Mouse (Mus musculus): ENCODE measurements around the gene Cers6.
A peak's percentile ranks its signal among the peaks of the same experiment; 100 is the strongest.

Gene Cers6

GRCm38 (mm10) chr2:69015822-69016221 lies 154.6 kb downstream of the Cers6 start:
- no peak for DNase-seq (ENCODE audit: low spot score in 2 of 2)

DNA sequence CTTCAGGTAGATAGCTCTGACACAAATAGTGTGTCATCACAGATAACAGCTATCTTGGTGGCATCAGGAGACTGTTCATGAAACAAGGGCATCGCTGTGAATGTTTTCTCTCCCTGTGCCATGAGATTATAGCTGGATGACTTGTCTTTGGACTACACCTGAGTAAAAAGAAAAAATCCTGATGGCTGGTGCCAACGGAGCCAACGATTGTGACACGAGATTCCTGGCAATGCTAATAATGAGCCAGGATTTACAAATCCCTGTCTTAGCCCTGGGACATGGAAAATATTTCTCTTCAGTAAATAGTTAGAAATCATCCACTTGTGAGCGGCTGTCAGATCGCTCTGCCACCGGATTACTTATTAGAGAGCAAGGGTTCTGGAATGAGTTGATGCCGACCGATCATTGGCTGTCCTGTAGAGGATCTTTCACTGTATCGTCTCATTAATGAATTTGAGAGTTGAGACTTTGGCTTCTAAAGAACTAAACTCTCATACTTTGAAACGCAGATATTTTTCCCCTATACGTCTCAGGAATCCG lies 157.9 kb downstream of the Cers6 start:
- no peak for DNase-seq (ENCODE audit: low spot score in 2 of 2)

DNA sequence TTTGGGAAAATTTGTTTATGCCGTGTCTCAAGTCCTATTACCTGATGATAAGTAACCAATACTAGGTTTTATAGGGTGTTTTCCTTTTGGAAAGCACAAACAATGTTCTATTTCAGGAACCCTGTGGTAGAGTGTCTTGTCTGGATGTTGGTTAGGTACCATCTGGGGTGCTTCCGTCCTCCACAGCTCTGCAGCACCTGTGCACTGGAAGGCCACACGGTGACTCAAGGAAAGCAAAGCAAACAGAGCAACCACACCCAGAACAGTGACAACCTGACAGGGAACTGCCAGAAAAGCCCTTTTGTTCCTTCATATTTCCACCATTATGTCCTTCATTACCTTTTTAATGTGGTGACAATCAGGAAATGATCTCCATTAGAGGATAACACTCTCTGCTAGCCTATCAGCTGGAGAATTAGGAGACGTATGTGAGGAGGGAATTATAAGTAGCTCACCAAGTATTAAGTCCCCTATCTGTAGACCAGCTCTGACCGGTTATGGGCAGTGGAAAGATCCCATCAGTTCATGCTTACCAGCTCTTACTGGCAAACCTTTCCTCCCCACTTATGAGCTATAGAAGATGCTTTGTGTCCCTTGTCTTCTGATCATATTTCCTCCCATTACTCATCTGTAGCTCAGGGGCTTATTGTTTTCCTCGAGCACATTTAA lies 158.7 kb downstream of the Cers6 start:
- DNase-seq (ENCODE audit: low spot score in 2 of 2), result no peak

- no peak for DNase-seq (ENCODE audit: low spot score in 2 of 2)
Observed at GRCm38 (mm10) chr2:69020636-69021310, 159.5 kb downstream of the Cers6 start.

DNA sequence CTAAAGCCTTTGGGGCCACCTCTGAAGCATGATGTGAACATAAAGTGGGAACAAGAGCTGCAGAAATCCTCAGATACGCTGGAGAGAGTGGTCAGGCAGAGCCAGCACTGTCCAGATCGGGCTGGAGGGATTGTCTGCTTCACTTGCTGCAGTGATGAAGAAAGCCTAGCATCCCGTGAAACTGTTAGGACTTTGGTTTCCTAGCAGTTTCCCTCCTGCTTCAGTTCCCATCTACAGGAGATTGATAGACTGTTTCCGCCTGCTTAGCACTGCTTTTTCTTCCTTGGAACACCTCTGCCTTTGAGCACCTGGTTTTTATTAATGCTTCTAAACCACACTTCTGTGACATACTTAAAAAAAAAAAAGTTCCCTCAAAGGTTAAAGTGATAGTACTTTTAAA lies 160.3 kb downstream of the Cers6 start:
- DNase-seq (ENCODE audit: low spot score in 2 of 2), result no peak

DNA sequence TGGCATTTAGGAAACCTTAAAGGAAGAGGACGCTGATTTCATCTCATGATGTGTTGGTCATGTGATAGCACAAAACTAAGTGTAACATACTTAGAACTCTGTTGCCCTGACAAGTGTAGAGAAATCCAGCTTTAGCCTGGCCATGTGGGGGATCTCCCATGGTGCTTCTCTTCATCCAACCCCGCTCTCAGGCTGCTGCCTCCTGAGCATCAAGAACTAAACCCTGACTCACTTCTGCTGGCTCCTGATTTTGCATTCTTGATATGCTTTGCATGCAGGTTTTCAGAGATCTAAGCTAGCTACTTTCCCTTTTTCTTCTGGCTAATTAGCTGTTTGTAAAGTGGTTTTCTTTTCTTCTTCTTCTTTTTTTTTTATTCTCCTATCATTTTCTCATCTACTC lies 163.6 kb downstream of the Cers6 start:
- no peak for DNase-seq (ENCODE audit: low spot score in 2 of 2)

DNA sequence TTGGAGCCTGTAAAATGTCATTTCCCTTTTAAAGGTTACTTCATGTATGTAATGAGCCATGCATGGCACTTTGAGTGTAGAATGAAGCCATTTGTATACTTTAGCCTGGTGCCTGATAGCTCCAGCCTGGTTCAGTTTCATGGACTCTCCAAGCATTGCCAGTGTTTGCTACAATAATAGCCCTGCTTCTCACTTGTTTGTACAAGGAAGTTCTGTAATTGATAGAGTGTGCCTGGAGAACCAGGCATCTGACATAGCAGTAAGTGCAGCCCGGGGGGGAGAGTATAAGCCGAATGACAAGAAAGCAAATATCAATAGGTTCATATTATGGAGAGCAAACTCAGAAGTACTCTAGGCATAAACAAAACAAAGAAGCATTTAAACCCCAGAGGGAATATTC lies 171.3 kb downstream of the Cers6 start:
- no peak for DNase-seq (ENCODE audit: low spot score in 2 of 2)

DNA sequence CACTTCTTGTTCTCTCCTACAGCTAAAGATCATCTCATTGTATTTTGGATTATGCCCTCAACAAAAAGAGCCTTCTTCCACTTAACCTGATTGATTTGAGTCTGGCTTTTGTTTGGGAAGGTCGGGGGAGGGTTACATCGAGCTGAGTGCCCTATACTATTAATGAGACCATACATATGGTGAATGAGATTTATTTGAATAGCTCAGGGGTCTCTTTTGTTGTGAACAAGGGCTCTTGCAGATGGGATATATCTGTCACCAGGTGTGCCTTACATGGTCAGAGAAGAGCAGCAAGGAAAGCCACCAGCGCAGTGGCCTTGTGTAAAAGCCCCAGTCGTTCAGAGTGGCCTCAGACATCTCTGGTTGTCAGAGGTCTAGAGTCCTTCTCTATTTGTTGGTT lies 174.2 kb downstream of the Cers6 start:
- no peak for DNase-seq (ENCODE audit: low spot score in 2 of 2)

DNA sequence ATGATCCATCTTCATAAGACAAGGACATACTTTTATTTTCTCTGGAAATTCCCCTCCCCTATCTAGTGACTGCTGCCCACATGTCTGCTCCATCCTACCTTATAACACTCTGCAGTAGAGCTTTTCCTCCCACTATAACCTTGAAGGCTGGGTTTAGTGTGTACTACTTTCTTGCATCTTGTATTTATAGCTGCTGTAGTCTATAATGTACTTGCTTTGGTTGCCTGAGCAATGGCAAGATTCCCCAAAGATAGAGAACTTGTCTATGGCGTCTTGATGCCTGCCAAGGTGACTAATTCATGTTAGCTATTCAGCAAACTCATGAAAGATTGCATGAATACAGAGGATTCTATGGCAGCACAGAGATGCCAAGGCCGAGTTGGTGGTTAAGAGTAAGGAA lies 176.1 kb downstream of the Cers6 start:
- DNase-seq (ENCODE audit: low spot score in 2 of 2), result no peak

- no peak for DNase-seq (ENCODE audit: low spot score in 2 of 2)
Observed at GRCm38 (mm10) chr2:69042327-69043106, 181.3 kb downstream of the Cers6 start.

DNA sequence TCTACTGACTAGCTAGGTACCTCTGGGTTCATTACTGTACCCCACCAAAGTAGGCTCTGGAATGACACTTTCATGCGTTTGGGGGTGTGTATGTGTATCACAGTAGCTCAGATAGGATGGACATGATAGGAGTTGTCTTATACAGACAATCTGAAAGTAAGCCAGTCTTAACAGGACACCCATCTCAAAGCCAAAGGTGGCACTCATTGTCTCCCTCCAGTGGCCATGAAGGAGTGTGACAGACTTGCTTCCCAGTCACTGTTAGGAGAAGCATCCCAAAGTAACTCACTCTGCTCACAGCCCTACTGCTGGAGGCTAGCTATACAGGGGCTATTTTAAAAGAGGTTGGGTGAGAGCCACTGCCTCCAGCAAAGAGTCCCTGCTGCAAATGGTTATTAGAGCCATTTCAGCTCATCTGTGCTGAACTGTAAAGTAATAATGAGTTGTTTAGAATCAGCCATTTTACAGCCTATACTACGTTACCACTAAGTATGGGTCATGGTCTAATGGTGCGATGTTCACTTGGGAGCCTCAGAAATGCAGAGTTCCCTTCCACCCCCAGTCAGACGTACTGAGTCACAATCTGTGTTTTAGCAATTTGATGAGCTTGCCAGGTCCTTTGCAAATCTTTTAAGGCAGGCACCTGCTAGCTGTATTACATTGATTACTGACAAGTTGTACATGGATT lies 182.3 kb downstream of the Cers6 start:
- peak; percentile 34 to 45 for DNase-seq (ENCODE audit: low spot score in 2 of 2)

GRCm38 (mm10) chr2:69045926-69046325 lies 184.7 kb downstream of the Cers6 start:
- DNase-seq (ENCODE audit: low spot score in 2 of 2), result no peak

GRCm38 (mm10) chr2:69047297-69047696 lies 186.1 kb downstream of the Cers6 start:
- DNase-seq (ENCODE audit: low spot score in 2 of 2), result no peak

DNA sequence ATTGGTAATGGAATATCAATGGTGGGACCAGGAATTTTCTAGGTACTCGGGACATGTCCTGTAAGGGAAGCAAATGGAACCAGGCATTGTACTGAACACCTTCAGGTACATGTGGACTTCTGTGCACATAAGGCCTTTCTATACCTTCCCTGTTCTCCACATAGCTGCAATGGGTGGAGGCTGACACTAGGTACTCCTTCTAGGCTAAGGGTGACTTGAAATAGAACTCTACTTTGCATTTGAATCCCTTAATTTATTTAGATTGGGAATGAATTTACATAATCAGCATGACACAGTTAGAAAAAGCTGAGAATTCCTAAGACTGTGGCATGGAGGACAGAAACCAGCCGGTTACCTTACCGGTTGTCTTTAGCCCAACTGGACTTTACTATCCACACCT lies 186.6 kb downstream of the Cers6 start:
- no peak for DNase-seq (ENCODE audit: low spot score in 2 of 2)

- no peak for DNase-seq (ENCODE audit: low spot score in 2 of 2)
Observed at GRCm38 (mm10) chr2:69049179-69049578, 187.9 kb downstream of the Cers6 start.

- DNase-seq (ENCODE audit: low spot score in 2 of 2), result no peak
Observed at GRCm38 (mm10) chr2:69050189-69050588, 188.9 kb downstream of the Cers6 start.

DNA sequence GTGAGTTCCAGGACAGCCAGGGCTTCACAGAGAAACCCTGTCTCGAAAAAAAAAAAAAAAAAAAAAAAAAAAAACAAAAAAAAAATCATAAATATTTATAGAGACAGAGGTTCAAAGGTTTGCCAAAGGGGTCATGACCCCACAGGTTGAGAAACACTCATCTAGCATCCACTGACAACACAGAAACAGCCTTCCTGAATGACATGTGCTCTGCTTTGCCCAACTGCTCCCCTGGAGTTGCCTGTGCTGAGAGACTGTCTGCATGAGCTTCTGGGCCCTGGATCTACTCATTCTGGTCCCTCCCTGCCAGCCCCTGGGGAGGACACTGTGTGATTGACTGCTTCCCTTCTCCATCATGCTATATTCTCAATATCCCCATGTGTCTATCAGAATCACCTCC lies 190.4 kb downstream of the Cers6 start:
- DNase-seq (ENCODE audit: low spot score in 2 of 2), result no peak

DNA sequence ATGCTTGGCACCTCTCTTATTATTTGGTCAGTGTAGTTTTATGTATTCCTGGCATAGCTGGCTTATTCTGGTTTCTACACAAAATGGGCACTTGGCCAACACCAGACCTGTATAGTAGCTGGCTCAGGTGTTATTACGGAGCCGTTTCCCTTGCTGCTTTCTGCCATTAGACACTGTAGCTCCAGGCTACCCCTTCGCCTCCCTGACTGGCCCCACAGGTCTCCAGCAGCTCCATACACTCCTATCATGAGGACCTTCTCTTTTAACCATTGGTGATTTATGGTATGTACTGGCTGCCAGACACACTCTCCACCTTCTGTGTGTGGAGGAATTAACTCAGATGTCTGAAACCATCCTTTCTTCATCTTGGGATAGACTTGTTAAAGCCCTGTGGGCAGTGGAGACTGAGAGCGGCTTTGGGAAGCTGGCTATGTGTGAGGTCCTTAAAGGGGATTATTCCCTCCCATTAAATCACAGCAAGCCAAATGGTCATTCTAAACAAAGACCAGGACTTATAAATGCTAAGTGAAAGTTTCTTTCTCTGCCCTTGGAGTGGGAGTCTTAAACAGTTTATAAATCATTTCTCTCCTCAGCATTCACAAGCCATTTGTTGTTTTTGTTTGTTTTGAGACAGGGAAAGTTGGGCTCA lies 192.1 kb downstream of the Cers6 start:
- DNase-seq (ENCODE audit: low spot score in 2 of 2), result no peak

- peak; percentile 3 to 13 for DNase-seq (ENCODE audit: low spot score in 2 of 2)
Observed at GRCm38 (mm10) chr2:69054279-69054678, 193.0 kb downstream of the Cers6 start.

DNA sequence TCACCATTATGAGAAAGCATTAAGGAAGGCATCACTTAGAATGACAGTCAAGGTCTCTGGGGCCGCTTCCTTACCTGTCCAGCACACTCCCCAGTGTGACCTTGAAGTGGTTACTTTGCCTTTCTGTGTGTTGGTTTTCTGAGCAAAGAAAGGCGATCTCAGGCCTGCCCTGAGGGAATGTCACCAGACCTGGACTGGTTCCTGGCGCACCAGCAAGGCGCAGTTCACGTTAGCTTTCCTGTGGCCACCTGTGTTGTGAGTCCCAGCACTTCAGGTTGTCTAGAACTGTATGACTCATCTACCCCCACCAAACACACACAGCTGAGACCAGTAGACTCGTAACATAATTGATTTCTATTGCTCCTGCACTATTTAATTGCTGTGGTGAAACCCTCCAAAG lies 193.9 kb downstream of the Cers6 start:
- DNase-seq (ENCODE audit: low spot score in 2 of 2), result no peak

GRCm38 (mm10) chr2:69061313-69061712 lies 200.1 kb downstream of the Cers6 start:
- peak in 1 of 2 experiments; percentile 4 for DNase-seq (ENCODE audit: low spot score in 2 of 2)
